Mouse (Mus musculus) layer of hippocampus, adult 9-10 months (tissue): ENCODE data around the gene Psmd4.
"Not testable (repeated sequence)": the region's sequence is repeated elsewhere in the genome, so short reads cannot be mapped to it uniquely, and the experiment has no call there.

Experiments
- DNase-seq: peaks from one replicate; pipeline ENCODE4 v3.0.0; 2022; ENCODE audit warnings: low spot score

Gene Psmd4

GRCm38 (mm10) chr3:95024551-95024950 is 17.9 kb downstream of the Psmd4 start:
- no peak for DNase-seq

- not testable (repeated sequence) for DNase-seq
Observed at GRCm38 (mm10) chr3:95020956-95021355, 21.5 kb downstream of the Psmd4 start.

GRCm38 (mm10) chr3:95018741-95019140 is 23.7 kb downstream of the Psmd4 start:
- DNase-seq: no peak

- no peak for DNase-seq
Observed at GRCm38 (mm10) chr3:95016532-95017056, 25.8 kb downstream of the Psmd4 start.

GRCm38 (mm10) chr3:95015891-95016531 is 26.4 kb downstream of the Psmd4 start:
- peak; percentile 81 for DNase-seq

GRCm38 (mm10) chr3:95015337-95015872 is 27.0 kb downstream of the Psmd4 start, which contains the start of gene Zfp687:
TSS of gene Zfp687 (minus strand) at chr3:95015448.
- DNase-seq: peak; percentile 100

- DNase-seq: no peak
Observed at GRCm38 (mm10) chr3:95014428-95015151, 27.8 kb downstream of the Psmd4 start.

- no peak for DNase-seq
Observed at GRCm38 (mm10) chr3:95013699-95014427, 28.6 kb downstream of the Psmd4 start.

- DNase-seq: no peak
Observed at GRCm38 (mm10) chr3:95012982-95013381, 29.4 kb downstream of the Psmd4 start.

GRCm38 (mm10) chr3:95010396-95010795 is 32.0 kb downstream of the Psmd4 start:
- DNase-seq: no peak

GRCm38 (mm10) chr3:95007706-95008105 is 34.7 kb downstream of the Psmd4 start:
- DNase-seq: no peak

- no peak for DNase-seq
Observed at GRCm38 (mm10) chr3:95005651-95006050, 36.8 kb downstream of the Psmd4 start.

- no peak for DNase-seq
Observed at GRCm38 (mm10) chr3:95003273-95003672, 39.1 kb downstream of the Psmd4 start.

GRCm38 (mm10) chr3:95002569-95002968 is 39.8 kb downstream of the Psmd4 start:
- no peak for DNase-seq

- peak; percentile 84 for DNase-seq
Observed at GRCm38 (mm10) chr3:94996946-94997345, 45.5 kb downstream of the Psmd4 start.

- DNase-seq: no peak
Observed at GRCm38 (mm10) chr3:94989159-94989761, 53.2 kb downstream of the Psmd4 start.

GRCm38 (mm10) chr3:94987578-94987977 is 54.8 kb downstream of the Psmd4 start:
- DNase-seq: no peak

- DNase-seq: no peak
Observed at GRCm38 (mm10) chr3:94985513-94985912, 56.9 kb downstream of the Psmd4 start.

GRCm38 (mm10) chr3:94984312-94984711 is 58.1 kb downstream of the Psmd4 start:
- DNase-seq: no peak
